Mouse (Mus musculus) limb, embryonic 11.5 days (tissue): ENCODE data around the gene Kif17. TPM values are rescaled to one million over a fixed set of nuclear protein-coding genes. Genes with fewer than 3 reads are reported as not detected.
A peak's percentile ranks its signal among the peaks of the same experiment; 100 is the strongest.

Source experiments
- ATAC-seq: fragments of 200-750 bp; cut with Nextera tagmentation; 2 replicates; pipeline ENCODE4 v1.8.0; 2017; ENCODE audit warnings: low read depth; ENCODE audit not compliant: insufficient number of reproducible peaks, low FRiP score, low TSS enrichment
- DNase-seq: peaks from one replicate; pipeline ENCODE4 v3.0.0-alpha.2; 2015; ENCODE audit warnings: low spot score
- H3K27ac ChIP-seq: fragments of 300-500 bp; sonication (generic); replicated peaks from 2 replicates; pipeline ENCODE4 v1.5.1; 2014; ENCODE audit warnings: low read depth, mild to moderate bottlenecking, low read length
- H3K27me3 ChIP-seq: fragments of 300-500 bp; sonication (generic); 2 replicates; pipeline ENCODE4 v1.6.1; 2014; ENCODE audit warnings: mild to moderate bottlenecking, low read length, mixed read lengths; ENCODE audit not compliant: control insufficient read depth, insufficient read depth
- H3K36me3 ChIP-seq: fragments of 300-500 bp; sonication (generic); 2 replicates; pipeline ENCODE4 v1.6.1; 2014; ENCODE audit warnings: mild to moderate bottlenecking, low read length, moderate library complexity, mixed read lengths; ENCODE audit not compliant: control insufficient read depth, insufficient read depth
- H3K4me1 ChIP-seq: fragments of 300-500 bp; sonication (generic); 2 replicates; pipeline ENCODE4 v1.6.1; 2014; ENCODE audit warnings: low read length, mixed read lengths; ENCODE audit not compliant: control insufficient read depth, insufficient read depth
- H3K4me2 ChIP-seq: fragments of 300-500 bp; sonication (generic); 2 replicates; pipeline ENCODE4 v1.6.1; 2014; ENCODE audit warnings: low read depth, mild to moderate bottlenecking, moderate library complexity; ENCODE audit not compliant: severe bottlenecking
- H3K4me3 ChIP-seq: fragments of 300-500 bp; sonication (generic); 2 replicates; pipeline ENCODE4 v1.5.1; 2014; ENCODE audit warnings: low read depth, low read length
- H3K9ac ChIP-seq: fragments of 300-500 bp; sonication (generic); 2 replicates; pipeline ENCODE4 v1.6.1; 2014; ENCODE audit warnings: mild to moderate bottlenecking, low read length
- H3K9me3 ChIP-seq: fragments of 300-500 bp; sonication (generic); 2 replicates; pipeline ENCODE4 v1.6.1; 2016; ENCODE audit warnings: low read length; ENCODE audit not compliant: control insufficient read depth
- WGBS: fragments of 180-500 bp; shearing (Covaris S2); extraction: QIAGEN DNeasy Blood & Tissue Kit; methylation state at CpG from one replicate; pipeline ENCODE4 v1.1.7; 2014; 5-methylcytosine and 5-hydroxymethylcytosine counted together
- polyA plus RNA-seq: library from polyadenylated mRNA; unstranded; fragments of >200 nt; fragmentation: Nextera tagmentation; extraction: Ambion mirVana; gene quantifications from 2 replicates; pipeline ENCODE4 v1.2.1, GENCODE M21; 2014

Kif17 gene
- polyA plus RNA-seq, 1 experiment from 2014 or later, result 0.68 TPM

GRCm38 (mm10) chr4:138330264-138330671 is 80.0 kb downstream of the Kif17 start:
- no peak overlapping the region for H3K4me2 ChIP-seq
- H3K36me3 ChIP-seq, result no peaks in the 10 kb centered on the region
- 24% methylated on average over 15 of the region's 15 CpGs for WGBS
- DNase-seq (peak; percentile 29), ATAC-seq (no peak)
- H3K4me1 ChIP-seq, result no peaks in the 10 kb centered on the region
- H3K9me3 ChIP-seq, result no peaks in the 10 kb centered on the region
- H3K4me3 ChIP-seq, result no peak overlapping the region
- no peaks in the 10 kb centered on the region for H3K27me3 ChIP-seq
- H3K9ac ChIP-seq, result no peak overlapping the region
- no peak overlapping the region for H3K27ac ChIP-seq

- H3K27ac ChIP-seq, result no peak overlapping the region
- ATAC-seq (no peak), DNase-seq (no peak)
- H3K36me3 ChIP-seq, result no peaks in the 10 kb centered on the region
- no peak overlapping the region for H3K4me2 ChIP-seq
- H3K9me3 ChIP-seq, result no peaks in the 10 kb centered on the region
- no peak overlapping the region for H3K9ac ChIP-seq
- no peaks in the 10 kb centered on the region for H3K27me3 ChIP-seq
- 87% methylated on average over 9 of the region's 9 CpGs for WGBS
- no peak overlapping the region for H3K4me3 ChIP-seq
- H3K4me1 ChIP-seq, result no peaks in the 10 kb centered on the region
Observed at GRCm38 (mm10) chr4:138331647-138332046, 81.4 kb downstream of the Kif17 start.

- Histone ChIP-seq H3K4me2 (no peak overlapping the region), H3K9ac (no peak overlapping the region), H3K36me3 (no peaks in the 10 kb centered on the region), H3K4me1 (no peaks in the 10 kb centered on the region), H3K27ac (no peak overlapping the region), H3K4me3 (no peak overlapping the region), H3K9me3 (no peaks in the 10 kb centered on the region), H3K27me3 (no peaks in the 10 kb centered on the region)
- WGBS, result 82% methylated on average over 4 of the region's 4 CpGs
- DNase-seq (no peak), ATAC-seq (no peak)
Observed at GRCm38 (mm10) chr4:138333135-138333534, 82.9 kb downstream of the Kif17 start.

- H3K27ac ChIP-seq, result no peak overlapping the region
- DNase-seq (no peak), ATAC-seq (no peak)
- H3K27me3 ChIP-seq, result no peaks in the 10 kb centered on the region
- no peaks in the 10 kb centered on the region for H3K36me3 ChIP-seq
- no peaks in the 10 kb centered on the region for H3K4me1 ChIP-seq
- no peak overlapping the region for H3K4me2 ChIP-seq
- H3K9ac ChIP-seq, result no peak overlapping the region
- 83% methylated on average over 12 of the region's 12 CpGs for WGBS
- no peak overlapping the region for H3K4me3 ChIP-seq
- no peaks in the 10 kb centered on the region for H3K9me3 ChIP-seq
Observed at GRCm38 (mm10) chr4:138335036-138335435, 84.8 kb downstream of the Kif17 start.

- H3K9me3 ChIP-seq, result no peaks in the 10 kb centered on the region
- no peaks in the 10 kb centered on the region for H3K4me1 ChIP-seq
- H3K27me3 ChIP-seq, result no peaks in the 10 kb centered on the region
- no peak overlapping the region for H3K9ac ChIP-seq
- no peaks in the 10 kb centered on the region for H3K36me3 ChIP-seq
- DNase-seq, result no peak
- no peak for ATAC-seq
- no peak overlapping the region for H3K27ac ChIP-seq
- H3K4me2 ChIP-seq, result no peak overlapping the region
- no peak overlapping the region for H3K4me3 ChIP-seq
- 85% methylated on average over 6 of the region's 6 CpGs for WGBS
Observed at GRCm38 (mm10) chr4:138335648-138336047, 85.4 kb downstream of the Kif17 start.

GRCm38 (mm10) chr4:138336876-138337275 is 86.6 kb downstream of the Kif17 start:
- Histone ChIP-seq H3K9me3 (no peaks in the 10 kb centered on the region), H3K4me3 (no peak overlapping the region), H3K4me2 (no peak overlapping the region), H3K27ac (no peak overlapping the region), H3K36me3 (no peaks in the 10 kb centered on the region), H3K4me1 (no peaks in the 10 kb centered on the region), H3K9ac (no peak overlapping the region), H3K27me3 (no peaks in the 10 kb centered on the region)
- 84% methylated on average over 5 of the region's 5 CpGs for WGBS
- DNase-seq (no peak), ATAC-seq (no peak)

DNA sequence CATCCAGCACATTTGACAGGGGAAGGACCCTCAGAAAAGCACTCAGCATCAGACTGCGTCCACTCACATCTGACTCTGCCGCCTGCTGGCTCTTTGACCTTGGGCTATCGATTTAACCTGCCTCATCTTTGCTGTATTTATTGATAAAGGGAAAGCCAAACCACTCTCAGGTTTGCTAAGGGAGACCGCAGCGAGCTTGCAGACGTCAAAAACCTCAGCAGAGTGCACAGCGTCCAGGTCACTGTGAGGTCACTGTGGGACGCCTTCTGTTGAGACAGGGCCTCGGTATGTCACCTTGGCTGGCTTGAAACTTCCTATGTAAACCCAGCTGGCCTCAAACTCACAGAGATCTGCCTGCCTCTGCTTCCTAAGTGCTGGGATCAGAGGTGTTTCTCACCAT is 87.1 kb downstream of the Kif17 start:
- no peak overlapping the region for H3K4me2 ChIP-seq
- DNase-seq (no peak), ATAC-seq (no peak)
- WGBS, result 79% methylated on average over 9 of the region's 9 CpGs
- H3K27me3 ChIP-seq, result no peaks in the 10 kb centered on the region
- no peak overlapping the region for H3K27ac ChIP-seq
- no peak overlapping the region for H3K4me3 ChIP-seq
- H3K9me3 ChIP-seq, result no peaks in the 10 kb centered on the region
- no peaks in the 10 kb centered on the region for H3K36me3 ChIP-seq
- no peak overlapping the region for H3K9ac ChIP-seq
- no peaks in the 10 kb centered on the region for H3K4me1 ChIP-seq

DNA sequence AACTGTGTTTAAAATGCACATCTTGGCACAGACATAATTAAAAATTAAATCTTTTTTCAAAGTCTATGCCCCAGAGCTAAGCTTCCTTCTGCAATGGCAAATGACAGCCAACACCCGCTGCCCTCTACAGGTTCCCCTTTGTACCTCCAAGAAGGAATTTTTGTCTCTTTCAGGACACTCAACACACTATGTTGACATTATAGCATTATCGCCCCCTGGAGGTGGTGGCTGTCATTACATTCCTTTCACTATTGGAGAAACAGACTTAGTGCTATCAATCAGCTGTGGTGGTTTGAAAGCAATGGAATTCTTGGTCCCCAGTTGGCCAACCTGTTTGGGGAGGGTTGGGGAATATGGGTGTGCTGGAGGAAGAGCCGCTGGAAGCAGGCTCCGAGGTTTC is 89.7 kb downstream of the Kif17 start:
- Histone ChIP-seq H3K9ac (no peak overlapping the region), H3K27ac (no peak overlapping the region), H3K4me1 (no peaks in the 10 kb centered on the region), H3K9me3 (no peaks in the 10 kb centered on the region), H3K27me3 (no peaks in the 10 kb centered on the region), H3K4me2 (no peak overlapping the region), H3K4me3 (no peak overlapping the region), H3K36me3 (no peaks in the 10 kb centered on the region)
- 44% methylated on average over 4 of the region's 4 CpGs for WGBS
- ATAC-seq (no peak), DNase-seq (peak; percentile 65)

- Histone ChIP-seq H3K9ac (no peak overlapping the region), H3K27ac (no peak overlapping the region), H3K4me2 (no peak overlapping the region), H3K9me3 (no peaks in the 10 kb centered on the region), H3K4me3 (no peak overlapping the region), H3K36me3 (no peaks in the 10 kb centered on the region), H3K4me1 (no peaks in the 10 kb centered on the region), H3K27me3 (no peaks in the 10 kb centered on the region)
- DNase-seq, result no peak
- no peak for ATAC-seq
- 54% methylated on average over 8 of the region's 8 CpGs for WGBS
Observed at GRCm38 (mm10) chr4:138341393-138341792, 91.2 kb downstream of the Kif17 start.
